Mouse (Mus musculus): ENCODE results near the gene Pde6d. TPM values are rescaled to one million over a fixed set of nuclear protein-coding genes. Genes with fewer than 3 reads are reported as not detected.
A peak's percentile ranks its signal among the peaks of the same experiment; 100 is the strongest.

Gene Pde6d
- polyA plus RNA-seq, 1 experiment from 2014 or later, result 64.3 TPM

- peak; percentile 80 for DNase-seq (ENCODE audit: extremely low spot score, low spot score)
- Histone ChIP-seq H3K4me3 (peak overlapping the region; percentile 56), H3K27ac (peak overlapping the region; percentile 97), H3K4me1 (peaks cover 77% of the 10 kb centered on the region), H3K27me3 (ENCODE audit: poor library complexity, severe bottlenecking) (no peaks in the 10 kb centered on the region), H3K36me3 (replicated peaks) (no peaks in the 10 kb centered on the region), H3K9me3 (no peaks in the 10 kb centered on the region)
- 8% methylated on average over 16 of the region's 16 CpGs for WGBS
Observed at GRCm38 (mm10) chr1:86503165-86503747, 79.2 kb downstream of the Pde6d start.

DNA sequence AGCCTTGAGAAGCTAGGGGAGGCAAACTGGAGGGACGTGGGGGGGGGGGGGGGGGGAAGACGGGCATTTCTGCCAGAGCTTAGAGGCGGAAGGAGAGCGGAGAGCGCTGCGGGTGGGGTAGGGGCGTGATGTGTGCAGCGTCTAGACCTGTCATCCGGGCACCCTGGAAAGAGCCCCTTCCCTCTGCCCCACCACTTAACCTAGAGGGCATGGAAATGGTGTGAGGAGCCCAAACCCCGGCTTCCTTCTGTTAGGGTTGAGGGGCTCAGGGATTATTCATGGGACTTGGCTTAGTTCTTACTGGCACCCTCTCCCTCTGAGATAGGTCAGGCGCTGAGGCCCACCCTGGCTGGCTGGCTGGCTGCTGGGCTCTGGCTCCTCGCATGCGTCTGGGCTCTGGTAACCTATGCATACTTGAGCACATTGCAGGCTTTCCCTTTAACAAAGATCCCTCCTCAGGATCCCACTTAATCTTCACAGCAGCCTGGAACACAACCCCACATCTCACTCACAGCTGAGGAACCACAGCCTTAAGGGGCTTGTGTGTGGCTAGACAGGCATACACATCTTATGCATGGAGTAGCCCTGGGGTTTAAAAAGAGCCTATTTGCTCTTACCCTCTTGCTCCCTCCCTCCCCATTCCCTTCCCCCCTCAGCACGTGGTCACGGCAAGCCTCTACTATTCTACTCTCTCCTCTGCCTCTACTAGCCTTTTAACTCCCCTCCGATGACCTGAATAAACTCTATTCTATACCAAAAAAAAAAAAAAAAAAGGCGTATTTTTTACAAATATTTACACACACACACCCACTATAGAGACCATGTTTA is 80.0 kb downstream of the Pde6d start:
- no peaks in the 10 kb centered on the region for H3K27me3 ChIP-seq (ENCODE audit: poor library complexity, severe bottlenecking)
- no peaks in the 10 kb centered on the region for H3K36me3 ChIP-seq (replicated peaks)
- DNase-seq (ENCODE audit: extremely low spot score, low spot score), result peak; percentile 53
- peaks cover 80% of the 10 kb centered on the region for H3K4me1 ChIP-seq
- peak overlapping the region; percentile 56 for H3K4me3 ChIP-seq
- H3K27ac ChIP-seq, result peak overlapping the region; percentile 97
- H3K9me3 ChIP-seq, result no peaks in the 10 kb centered on the region
- WGBS, result 9% methylated on average over 16 of the region's 17 CpGs

DNA sequence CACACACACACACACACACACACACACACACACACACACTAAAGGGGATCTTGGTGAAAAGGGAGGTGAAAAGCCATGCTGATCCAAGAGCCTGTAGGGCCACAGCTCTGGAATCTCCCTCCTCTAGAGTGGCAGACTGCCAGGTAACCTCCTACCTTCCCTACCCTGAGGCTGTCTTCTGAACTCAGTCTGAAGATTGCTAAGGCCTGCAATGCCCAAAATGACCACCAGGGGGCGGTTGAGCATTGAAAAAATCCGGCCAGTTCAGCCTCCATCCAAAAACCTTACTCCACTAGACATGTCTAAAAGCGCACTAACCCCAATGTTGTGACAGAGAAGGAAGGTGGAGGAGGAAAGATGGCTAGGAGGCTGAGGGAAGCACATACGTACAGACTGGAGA is 80.9 kb downstream of the Pde6d start:
- H3K27me3 ChIP-seq (ENCODE audit: poor library complexity, severe bottlenecking), result no peaks in the 10 kb centered on the region
- H3K4me3 ChIP-seq, result peak overlapping the region; percentile 31; the same call in 1 of the 2 replicates
- no peaks in the 10 kb centered on the region for H3K9me3 ChIP-seq
- H3K36me3 ChIP-seq (replicated peaks), result no peaks in the 10 kb centered on the region
- H3K4me1 ChIP-seq, result peaks cover 78% of the 10 kb centered on the region
- H3K27ac ChIP-seq, result peak overlapping the region; percentile 97
- DNase-seq (ENCODE audit: extremely low spot score, low spot score), result peak; percentile 92
- 3% methylated on average over 4 of the region's 4 CpGs for WGBS

DNA sequence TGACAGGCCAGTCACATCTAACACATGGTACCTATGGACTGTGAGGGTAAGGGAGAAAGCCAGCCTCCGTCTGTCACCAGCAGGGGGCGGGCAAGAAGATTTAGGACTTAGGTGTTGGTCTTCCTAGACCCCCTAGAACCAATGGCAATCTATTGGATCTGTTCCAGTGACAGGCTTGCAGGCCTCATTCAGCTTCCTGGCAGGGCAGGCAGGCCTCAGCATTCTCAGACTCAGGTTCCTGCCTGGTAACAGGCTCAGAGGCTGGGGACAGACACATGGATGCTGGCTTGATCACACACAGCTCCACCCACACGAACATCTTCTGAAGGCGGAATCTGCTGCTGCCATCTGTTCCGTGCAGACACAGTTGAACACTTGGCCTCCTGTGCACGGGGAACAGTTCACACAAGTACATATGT is 81.3 kb downstream of the Pde6d start:
- H3K4me1 ChIP-seq, result peaks cover 73% of the 10 kb centered on the region
- H3K36me3 ChIP-seq (replicated peaks), result no peaks in the 10 kb centered on the region
- H3K4me3 ChIP-seq, result peak overlapping the region; percentile 31; the same call in 1 of the 2 replicates
- peak; percentile 76 for DNase-seq (ENCODE audit: extremely low spot score, low spot score)
- no peaks in the 10 kb centered on the region for H3K27me3 ChIP-seq (ENCODE audit: poor library complexity, severe bottlenecking)
- H3K9me3 ChIP-seq, result no peaks in the 10 kb centered on the region
- WGBS, result 48% methylated on average over 6 of the region's 6 CpGs
- peak overlapping the region; percentile 97 for H3K27ac ChIP-seq

GRCm38 (mm10) chr1:86500681-86501080 is 81.7 kb downstream of the Pde6d start:
- Histone ChIP-seq H3K36me3 (replicated peaks) (no peaks in the 10 kb centered on the region), H3K4me3 (no peak overlapping the region), H3K9me3 (no peaks in the 10 kb centered on the region), H3K27ac (0 out of 2 replicates have a peak overlapping the region, but pooled peaks have one; percentile 6), H3K4me1 (peaks cover 69% of the 10 kb centered on the region), H3K27me3 (ENCODE audit: poor library complexity, severe bottlenecking) (no peaks in the 10 kb centered on the region)
- 75% methylated on average over 4 of the region's 4 CpGs for WGBS
- DNase-seq (ENCODE audit: extremely low spot score, low spot score), result no peak

GRCm38 (mm10) chr1:86499903-86500302 is 82.5 kb downstream of the Pde6d start:
- Histone ChIP-seq H3K9me3 (no peaks in the 10 kb centered on the region), H3K27me3 (ENCODE audit: poor library complexity, severe bottlenecking) (no peaks in the 10 kb centered on the region), H3K4me1 (peaks cover 61% of the 10 kb centered on the region), H3K27ac (peak overlapping the region; percentile 54; the same call in 1 of the 2 replicates), H3K36me3 (replicated peaks) (no peaks in the 10 kb centered on the region), H3K4me3 (no peak overlapping the region)
- no peak for DNase-seq (ENCODE audit: extremely low spot score, low spot score)
- 49% methylated on average over 3 of the region's 3 CpGs for WGBS

DNA sequence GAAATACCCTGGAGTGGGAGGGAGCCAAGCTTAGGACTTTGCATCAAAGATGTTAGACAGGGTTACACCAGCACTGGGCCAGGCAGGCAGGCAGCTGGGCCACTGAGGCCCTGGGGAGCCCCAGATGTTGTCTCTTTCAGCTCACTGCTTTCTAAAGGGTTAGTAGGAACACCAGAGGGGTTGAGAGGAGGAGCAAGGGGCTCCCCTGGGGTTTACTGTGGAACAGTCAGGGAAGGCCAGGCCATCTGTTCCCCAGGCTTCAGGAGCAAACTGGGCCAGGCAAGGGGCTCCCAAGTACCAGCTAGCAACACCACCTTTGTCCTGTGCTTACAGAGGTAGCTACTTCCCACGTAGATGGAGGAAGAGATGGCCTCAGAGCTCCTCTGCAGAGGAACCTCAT is 83.8 kb downstream of the Pde6d start:
- peak overlapping the region; percentile 53 for H3K27ac ChIP-seq
- WGBS, result 82% methylated on average over 1 of the region's 1 CpGs
- peaks cover 48% of the 10 kb centered on the region for H3K4me1 ChIP-seq
- no peaks in the 10 kb centered on the region for H3K36me3 ChIP-seq (replicated peaks)
- H3K27me3 ChIP-seq (ENCODE audit: poor library complexity, severe bottlenecking), result no peaks in the 10 kb centered on the region
- no peak for DNase-seq (ENCODE audit: extremely low spot score, low spot score)
- no peaks in the 10 kb centered on the region for H3K9me3 ChIP-seq
- H3K4me3 ChIP-seq, result no peak overlapping the region

DNA sequence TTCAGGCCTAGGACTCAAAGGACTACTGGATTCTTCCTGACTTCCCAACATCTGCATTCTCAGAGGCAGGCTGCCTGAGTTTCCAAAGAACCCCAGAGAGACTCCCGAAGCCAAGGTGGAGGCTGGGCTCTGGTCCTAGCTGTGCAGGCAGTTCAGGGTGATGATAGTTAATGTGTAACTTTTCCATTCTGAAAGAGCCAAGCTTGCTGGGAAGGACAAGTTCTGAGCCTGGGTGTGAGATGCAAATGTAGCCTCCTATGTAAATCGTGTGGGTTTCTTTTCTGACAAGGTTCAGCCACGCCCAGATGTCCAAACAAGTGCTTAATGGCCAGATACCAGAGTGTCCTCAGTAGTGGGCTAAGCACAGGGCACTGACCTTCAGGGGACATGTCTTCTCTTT is 84.4 kb downstream of the Pde6d start:
- no peaks in the 10 kb centered on the region for H3K36me3 ChIP-seq (replicated peaks)
- H3K27me3 ChIP-seq (ENCODE audit: poor library complexity, severe bottlenecking), result no peaks in the 10 kb centered on the region
- 72% methylated on average over 3 of the region's 3 CpGs for WGBS
- no peak for DNase-seq (ENCODE audit: extremely low spot score, low spot score)
- peak overlapping the region; percentile 53; the same call in 1 of the 2 replicates for H3K27ac ChIP-seq
- H3K9me3 ChIP-seq, result no peaks in the 10 kb centered on the region
- H3K4me3 ChIP-seq, result no peak overlapping the region
- peaks cover 42% of the 10 kb centered on the region for H3K4me1 ChIP-seq

DNA sequence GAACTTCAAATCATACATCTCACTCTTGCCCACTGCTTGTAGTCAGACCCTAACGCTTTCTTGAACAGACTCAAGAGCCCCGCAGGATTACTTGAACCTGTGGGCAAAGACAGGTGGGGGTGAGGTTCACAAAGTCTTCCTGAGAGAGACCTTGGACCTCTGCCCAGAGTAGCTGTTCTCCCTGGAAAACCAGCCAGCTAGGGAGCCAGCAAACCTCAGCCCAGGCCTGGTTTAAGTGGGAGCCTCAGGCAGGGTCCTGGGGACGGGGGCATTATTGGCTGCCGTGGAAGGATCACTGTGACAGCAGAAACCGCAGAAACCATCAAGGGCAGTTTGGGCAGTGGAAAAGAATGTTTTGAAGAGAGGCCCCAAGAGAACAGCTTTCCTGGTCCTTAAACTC is 85.1 kb downstream of the Pde6d start:
- H3K9me3 ChIP-seq, result no peaks in the 10 kb centered on the region

GRCm38 (mm10) chr1:86496340-86496739 is 86.1 kb downstream of the Pde6d start:
- no peak for DNase-seq (ENCODE audit: extremely low spot score, low spot score)
- WGBS, result 95% methylated on average over 4 of the region's 4 CpGs
- H3K4me1 ChIP-seq, result peaks cover 39% of the 10 kb centered on the region
- H3K36me3 ChIP-seq (replicated peaks), result no peaks in the 10 kb centered on the region
- no peaks in the 10 kb centered on the region for H3K27me3 ChIP-seq (ENCODE audit: poor library complexity, severe bottlenecking)
- H3K4me3 ChIP-seq, result no peak overlapping the region
- H3K9me3 ChIP-seq, result no peaks in the 10 kb centered on the region
- H3K27ac ChIP-seq, result no peak overlapping the region

More for the DNA sequence above, 85.1 kb downstream of the Pde6d start:
- H3K4me3 ChIP-seq, result no peak overlapping the region
- no peaks in the 10 kb centered on the region for H3K36me3 ChIP-seq (replicated peaks)
- no peak for DNase-seq (ENCODE audit: extremely low spot score, low spot score)
- peak overlapping the region; percentile 53; the same call in 1 of the 2 replicates for H3K27ac ChIP-seq
- WGBS, result 89% methylated on average over 5 of the region's 5 CpGs
- no peaks in the 10 kb centered on the region for H3K27me3 ChIP-seq (ENCODE audit: poor library complexity, severe bottlenecking)
- H3K4me1 ChIP-seq, result peaks cover 39% of the 10 kb centered on the region

DNA sequence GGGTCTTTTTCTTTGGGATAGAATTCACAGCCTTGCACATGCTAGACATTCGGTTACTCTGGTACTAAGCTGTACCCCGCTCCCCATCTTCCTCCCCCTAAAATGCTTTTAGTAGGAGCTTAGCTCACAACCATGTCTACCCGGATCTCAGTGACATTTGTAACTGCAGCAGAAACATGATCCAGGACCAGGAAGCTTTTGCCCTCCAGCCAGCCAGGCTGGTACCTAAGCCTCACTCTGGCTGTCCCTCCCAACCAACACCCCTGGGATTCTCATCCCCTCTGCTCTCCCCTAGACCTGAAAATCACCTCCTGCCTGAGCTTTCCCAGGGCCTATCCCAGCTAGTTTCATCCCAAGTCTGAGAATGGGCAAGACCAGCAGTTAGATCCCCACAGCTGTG is 88.6 kb downstream of the Pde6d start:
- no peak overlapping the region for H3K27ac ChIP-seq

More for the DNA sequence above, 88.6 kb downstream of the Pde6d start:
- Histone ChIP-seq H3K9me3 (no peaks in the 10 kb centered on the region), H3K27me3 (ENCODE audit: poor library complexity, severe bottlenecking) (no peaks in the 10 kb centered on the region), H3K4me1 (peaks cover 25% of the 10 kb centered on the region), H3K36me3 (replicated peaks) (no peaks in the 10 kb centered on the region), H3K4me3 (no peak overlapping the region)
- no peak for DNase-seq (ENCODE audit: extremely low spot score, low spot score)
- WGBS, result 77% methylated on average over 3 of the region's 3 CpGs
